Mouse (Mus musculus): Measurements from ENCODE around the gene Whrn. TPM values are rescaled to one million over a fixed set of nuclear protein-coding genes. Genes with fewer than 3 reads are reported as not detected.

The Whrn gene
- total RNA-seq, 2 experiments from 2014 or later: 2.1 to 2.6 TPM

DNA sequence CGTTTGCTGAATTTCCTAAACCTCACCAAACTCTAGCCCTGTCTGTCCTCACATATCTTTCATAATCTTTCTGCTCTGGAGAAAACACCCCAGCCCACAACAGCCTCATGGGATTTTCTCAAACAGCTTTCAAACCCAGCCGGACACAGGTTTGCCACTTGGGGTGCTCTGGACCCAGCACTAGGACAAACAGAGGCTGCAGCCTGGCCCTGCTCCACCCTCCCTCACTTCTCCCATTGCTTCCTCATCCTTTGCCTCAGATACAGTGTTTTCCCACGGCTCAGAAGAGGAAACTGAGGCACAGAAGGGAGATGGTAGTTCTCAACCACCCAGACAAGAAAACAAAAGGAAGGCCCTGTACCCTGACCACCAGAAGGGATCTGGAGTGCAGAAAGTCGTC lies 90.1 kb downstream of the Whrn start:
- DNase-seq: no peak

- no peak for DNase-seq
Measured at GRCm38 (mm10) chr4:63405051-63405450, 90.7 kb downstream of the Whrn start.

DNA sequence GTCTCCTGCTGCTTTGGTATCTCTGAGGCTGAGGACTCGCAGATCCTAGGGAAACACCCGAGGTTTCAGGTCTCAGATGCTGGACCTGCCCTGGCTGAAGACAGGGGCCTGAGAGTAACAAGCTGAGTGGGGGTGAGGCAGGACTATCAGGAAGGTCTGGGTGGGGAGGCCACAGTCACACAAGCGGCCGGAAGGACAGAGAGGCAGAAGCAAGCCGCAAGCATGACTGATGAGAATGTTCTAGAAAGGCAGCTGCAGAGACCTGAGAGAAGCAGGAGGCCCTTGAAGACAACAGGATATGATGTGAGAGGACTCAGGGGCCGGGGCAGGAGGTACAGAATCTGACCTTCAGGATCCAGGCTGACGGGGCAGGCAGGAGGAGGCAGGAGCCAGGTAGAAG lies 91.6 kb downstream of the Whrn start:
- no peak for DNase-seq

GRCm38 (mm10) chr4:63403040-63403959 lies 92.5 kb downstream of the Whrn start, which contains the start of gene Akna:
Gene Akna, minus strand, starts transcription at chr4:63403354.
- DNase-seq: peak; percentile 91

DNA sequence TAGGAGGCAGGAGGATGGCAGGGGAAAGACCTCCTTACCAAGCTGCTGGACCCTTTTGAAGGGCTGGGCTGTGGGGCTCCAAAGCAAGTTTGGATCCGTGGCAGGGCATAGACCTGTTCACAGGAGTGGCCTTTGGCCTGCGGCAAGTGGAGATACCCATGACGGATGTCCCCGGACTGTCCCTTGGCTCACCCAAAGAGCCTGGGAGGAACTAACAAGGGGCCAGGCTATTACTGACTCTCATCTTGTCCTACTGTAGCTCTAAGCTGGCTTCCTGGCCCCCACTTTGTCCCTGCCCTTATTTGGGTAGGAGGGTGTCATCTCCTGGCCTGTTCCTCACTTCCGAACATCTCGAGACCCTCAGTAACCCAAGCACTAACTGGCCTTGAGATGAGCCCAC lies 93.2 kb downstream of the Whrn start:
- no peak for DNase-seq

DNA sequence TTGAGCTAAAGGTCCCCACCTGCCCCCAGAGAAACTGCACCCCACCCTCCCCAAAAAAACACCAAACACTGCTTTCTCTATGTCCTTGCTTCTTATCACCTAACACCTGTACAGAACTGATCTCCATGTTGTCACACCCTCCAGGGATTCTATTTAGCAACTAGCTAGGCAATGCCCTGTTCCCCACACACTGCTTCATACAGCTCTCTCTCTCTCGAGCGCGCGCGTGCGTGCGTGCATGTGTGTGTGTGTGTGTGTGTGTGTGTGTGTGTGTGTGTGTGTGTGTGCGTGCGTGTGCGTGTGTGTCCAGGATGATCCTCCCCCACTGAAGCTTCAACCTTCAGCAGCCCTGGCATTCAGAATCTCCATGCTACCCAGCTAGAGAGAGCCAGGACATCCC lies 93.7 kb downstream of the Whrn start:
- no peak for DNase-seq

GRCm38 (mm10) chr4:63401620-63402019 lies 94.2 kb downstream of the Whrn start:
- no peak for DNase-seq

GRCm38 (mm10) chr4:63400541-63401306 lies 95.1 kb downstream of the Whrn start:
- DNase-seq: no peak

DNA sequence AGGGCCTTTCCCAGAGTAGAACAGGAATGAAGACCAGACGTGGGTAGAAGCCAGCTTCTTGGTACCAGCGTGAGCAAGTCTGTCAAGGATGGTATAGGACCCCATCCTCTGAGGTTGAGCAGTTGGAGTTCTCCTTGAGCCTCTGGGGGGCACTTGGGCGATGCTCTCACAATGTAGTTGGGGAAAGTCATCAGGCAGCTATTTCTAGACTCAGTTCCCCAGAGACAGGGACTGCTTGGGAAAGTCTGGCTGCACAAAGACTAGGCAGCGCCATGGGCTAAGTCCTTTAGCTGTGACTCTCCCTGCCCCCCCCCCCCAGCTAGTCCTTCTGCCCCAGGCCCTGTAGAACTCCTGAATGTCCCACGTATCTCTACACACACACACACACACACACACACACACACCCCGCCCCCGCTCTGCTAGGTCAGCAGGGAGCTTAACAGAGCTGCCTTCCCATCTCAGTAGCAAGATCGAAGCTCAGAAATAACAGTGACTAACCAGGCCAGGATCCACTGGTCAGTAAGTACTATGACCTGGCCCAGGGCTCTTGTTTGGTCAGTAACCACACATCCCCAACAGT lies 96.0 kb downstream of the Whrn start:
- no peak for DNase-seq

GRCm38 (mm10) chr4:63398854-63399609 lies 96.8 kb downstream of the Whrn start:
- peak; percentile 61 for DNase-seq

GRCm38 (mm10) chr4:63397981-63398537 lies 97.7 kb downstream of the Whrn start:
- DNase-seq: no peak

- no peak for DNase-seq
Measured at GRCm38 (mm10) chr4:63391322-63391721, 104.5 kb downstream of the Whrn start.

GRCm38 (mm10) chr4:63389887-63390528 lies 105.8 kb downstream of the Whrn start:
- no peak for DNase-seq

DNA sequence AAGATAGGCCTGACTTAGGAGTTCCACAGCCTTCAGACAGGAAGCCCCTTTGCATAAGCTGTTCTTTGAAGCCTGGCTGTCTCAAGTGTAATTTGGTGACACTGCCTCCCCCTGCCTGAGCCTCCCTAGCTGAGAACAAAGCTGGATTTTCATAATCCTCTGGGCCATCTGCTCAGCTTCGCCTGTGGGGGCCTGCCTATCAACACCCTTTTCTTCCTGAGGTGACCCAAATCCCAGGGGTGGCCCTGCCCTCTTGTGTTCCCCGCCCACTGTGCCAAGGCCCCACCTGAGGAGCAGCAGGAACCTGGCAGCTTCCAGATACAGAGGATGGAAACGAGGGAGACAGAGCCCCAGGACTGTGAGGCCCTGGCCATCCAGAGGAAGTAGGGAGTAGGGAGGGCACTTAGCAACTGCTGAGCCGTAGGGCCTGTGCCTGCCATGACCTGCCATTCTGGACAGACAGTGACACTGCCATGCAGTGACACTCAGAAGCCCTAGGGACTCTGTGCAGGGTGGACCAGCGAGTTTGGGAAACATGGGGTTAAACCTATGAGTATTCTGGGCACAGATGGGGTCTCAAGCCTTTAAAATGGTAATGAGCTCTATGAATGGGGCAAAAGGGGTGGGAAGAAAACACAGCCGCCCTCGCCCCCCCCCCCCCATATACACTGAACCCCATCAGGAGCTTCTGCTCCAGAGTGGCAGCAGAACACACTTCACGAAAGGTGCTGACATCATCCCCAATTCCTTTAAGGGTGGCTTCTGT lies 106.5 kb downstream of the Whrn start:
- DNase-seq: no peak

DNA sequence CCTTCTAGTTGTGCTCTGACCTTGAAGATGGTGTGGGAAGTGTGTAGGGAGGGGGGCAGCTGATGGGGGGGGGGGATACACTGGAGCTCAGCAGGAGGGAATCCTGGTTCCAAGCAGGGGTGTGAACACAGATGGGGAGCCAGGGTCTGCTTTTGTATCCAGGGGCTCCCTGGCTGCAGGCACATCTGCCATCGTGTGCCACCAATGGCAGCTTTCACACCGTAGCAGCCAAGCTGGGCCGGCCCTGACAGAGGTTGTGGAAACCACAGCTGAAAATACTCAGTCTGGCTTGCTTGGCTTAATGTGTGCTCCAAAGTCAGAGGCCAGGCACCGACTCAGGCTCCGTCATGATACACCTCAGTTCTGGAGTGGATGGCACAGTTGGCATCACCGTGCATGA lies 107.8 kb downstream of the Whrn start:
- DNase-seq: no peak

DNA sequence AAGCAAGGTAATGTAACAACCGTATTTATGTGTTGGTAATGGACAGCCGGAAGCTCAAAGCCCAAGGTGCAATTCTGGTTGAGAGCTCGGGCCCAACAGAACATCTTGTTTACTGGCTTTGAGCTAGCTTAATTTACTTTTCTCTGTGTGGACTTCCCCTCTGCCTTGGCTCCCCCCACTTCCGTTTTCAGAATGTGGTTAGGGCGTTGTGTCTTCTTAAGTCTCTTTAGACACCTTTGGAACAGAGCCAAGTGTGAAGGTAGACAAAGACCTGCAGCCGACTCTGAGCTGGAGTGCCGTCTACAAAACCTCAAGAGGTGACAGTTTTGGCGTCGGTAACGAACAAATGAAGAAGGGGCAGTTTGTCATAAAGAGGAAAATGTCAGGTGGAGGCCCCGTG lies 110.0 kb downstream of the Whrn start:
- DNase-seq: no peak

- no peak for DNase-seq
Measured at GRCm38 (mm10) chr4:63385253-63385652, 110.5 kb downstream of the Whrn start.

DNA sequence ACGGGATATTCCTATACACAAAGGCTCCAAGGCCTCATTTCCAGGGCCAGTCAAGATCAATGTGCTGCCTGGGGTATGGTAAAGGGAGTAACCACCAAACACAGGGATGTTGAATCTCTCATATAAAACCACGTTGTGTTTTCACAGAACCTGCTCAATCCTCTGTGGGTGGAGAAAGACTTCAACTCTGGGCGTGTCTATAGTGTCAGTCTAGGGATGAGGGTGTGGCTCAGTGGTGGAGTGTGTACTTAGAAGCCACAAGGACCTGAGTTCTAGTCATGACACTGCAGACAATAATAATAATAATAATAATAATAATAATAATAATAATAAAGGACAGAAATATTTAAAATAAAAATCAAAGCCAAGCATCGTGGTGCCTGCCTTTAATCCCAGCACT lies 111.5 kb downstream of the Whrn start:
- DNase-seq: no peak

DNA sequence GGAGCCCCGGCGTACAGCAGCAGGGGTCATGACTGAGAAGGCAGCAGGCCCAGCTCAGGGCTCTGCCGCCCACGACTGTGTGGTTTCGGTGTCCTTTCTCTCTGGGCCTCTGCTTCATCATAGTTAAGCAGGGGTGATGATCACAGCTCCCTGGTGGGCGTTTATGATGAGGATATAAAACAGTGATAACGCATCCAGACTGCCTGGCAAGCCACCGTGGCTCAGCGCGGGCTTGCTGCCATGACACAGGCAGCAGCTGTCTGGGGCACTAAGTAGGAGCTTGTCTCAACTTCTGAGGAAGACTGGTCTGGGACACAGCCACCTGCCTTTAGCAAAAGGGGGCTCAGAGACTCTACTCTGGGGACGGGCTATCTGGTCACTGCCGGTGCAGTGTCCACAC lies 112.3 kb downstream of the Whrn start:
- no peak for DNase-seq

DNA sequence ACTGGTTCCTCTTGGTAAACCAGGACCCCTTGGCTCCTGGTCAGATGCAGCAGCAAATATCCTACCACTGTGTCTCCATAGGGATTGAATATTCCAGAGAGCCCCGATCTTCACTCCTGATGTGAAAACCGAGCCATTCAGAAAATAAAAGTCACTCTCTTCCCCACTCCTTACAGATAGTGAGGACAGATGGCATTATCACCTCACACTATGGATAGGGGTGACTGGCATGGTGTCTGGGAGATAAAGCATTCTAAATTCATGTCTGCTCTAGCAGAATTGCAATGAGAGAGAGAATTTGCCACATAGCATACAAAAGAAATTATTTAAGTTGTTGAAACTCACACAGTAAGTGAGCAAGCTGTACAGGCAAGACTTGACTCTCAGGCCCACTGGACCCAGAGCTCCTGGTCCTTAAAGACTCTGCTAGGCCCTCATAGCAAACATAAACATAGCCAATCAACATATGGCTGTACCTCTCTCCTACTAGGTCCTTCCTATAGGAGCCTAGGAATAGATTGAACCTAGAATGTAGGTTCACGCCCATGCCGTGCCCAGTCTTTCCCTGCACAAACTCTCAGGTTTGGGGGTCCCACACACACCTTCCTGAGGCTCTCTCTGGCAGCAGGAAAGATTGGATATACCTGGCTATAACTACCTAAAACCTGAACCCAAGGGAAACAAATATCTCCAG lies 113.0 kb downstream of the Whrn start:
- DNase-seq: no peak

Data from gastrocnemius, postnatal 25 days (tissue).